28 mouse cellular contexts compared by ENCODE assay signal in the genomic region with DNA sequence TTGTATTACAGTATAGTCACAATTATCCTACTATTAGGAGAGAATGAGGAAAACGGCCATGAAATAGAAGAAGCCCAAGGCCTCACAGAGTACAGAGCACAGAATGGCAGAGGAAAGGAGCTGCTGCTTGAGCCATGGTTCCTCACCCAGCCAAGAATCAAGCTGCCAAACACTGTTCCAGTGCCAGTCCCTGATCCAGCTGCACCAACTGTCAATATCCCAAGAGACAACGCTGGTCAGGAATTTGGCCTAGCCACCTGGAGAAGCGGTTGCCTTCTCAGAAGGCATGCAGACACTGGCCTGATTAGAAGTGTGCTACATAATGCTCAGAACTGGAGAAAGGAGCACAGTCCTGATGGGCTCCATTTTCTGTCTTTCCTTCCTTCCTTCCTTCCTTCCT. TPM values are rescaled to one million over a fixed set of nuclear protein-coding genes. Genes with fewer than 3 reads are reported as not detected.
A peak's percentile ranks its signal among the peaks of the same experiment; 100 is the strongest.
DNase-seq lines count a peak whose midpoint lies in the region; ATAC-seq and TF ChIP-seq lines count a peak whose summit lies in the region.
"Had no signal": no experiment of that assay in that cellular context is flagged by ENCODE, and none has a peak within 500 bp of the region (broad histone marks: within the 10 kb centered on the region; RNA-seq: fewer than 3 reads in every experiment).

No protein-coding gene starts in this region.

- H3K9me3 ChIP-seq in liver, embryonic 12.5 days (replicated peaks): no peaks in the 10 kb centered on the region
- H3K9me3 ChIP-seq: embryonic facial prominence, embryonic 15.5 days; forebrain, embryonic 10.5 days; G1E; heart, embryonic 10.5 days; hindbrain, embryonic 12.5 days had no signal

- no peak overlapping the region for H3K4me2 ChIP-seq in liver, embryonic 12.5 days
- H3K4me2 ChIP-seq: embryonic facial prominence, embryonic 15.5 days; hindbrain, embryonic 12.5 days had no signal

- 45% methylated on average over 3 of the region's 3 CpGs for WGBS in liver, adult 2 months
- 80% methylated on average over 3 of the region's 3 CpGs for WGBS in liver, embryonic 12.5 days (ENCODE audit: insufficient replicate concordance)

- no peaks in the 10 kb centered on the region for H3K79me2 ChIP-seq in liver, adult 2 months (ENCODE audit: control insufficient read depth, insufficient read depth, low read length)

- ATAC-seq in liver, embryonic 12.5 days: no peak
- ATAC-seq: CD4-positive, CD25-positive, alpha-beta regulatory T cell, adult 4 months; forebrain, embryonic 14.5 days; hindbrain, embryonic 16.5 days had no signal

- no peaks in the 10 kb centered on the region for H3K27me3 ChIP-seq in liver, adult 2 months (ENCODE audit: control insufficient read depth, insufficient read depth, low read length)
- no peaks in the 10 kb centered on the region for H3K27me3 ChIP-seq in liver, embryonic 12.5 days (replicated peaks)
- H3K27me3 ChIP-seq: embryonic facial prominence, embryonic 15.5 days; hindbrain, embryonic 12.5 days had no signal

- no peaks in the 10 kb centered on the region for H3K36me3 ChIP-seq in liver, adult 2 months (ENCODE audit: control insufficient read depth, insufficient read depth, low read length)
- H3K36me3 ChIP-seq in liver, embryonic 12.5 days: peaks cover 2% of the 10 kb centered on the region; the same call in 1 of the 2 replicates
- H3K36me3 ChIP-seq: embryonic facial prominence, embryonic 15.5 days; hindbrain, embryonic 12.5 days had no signal

- DNase-seq in adrenal gland, postnatal 10 days: peak; percentile 57
- no peak for DNase-seq in adrenal gland, adult 18-20 months (ENCODE audit: low spot score in 2 of 2)
- peak; percentile 12 to 17 for DNase-seq in cerebellum, postnatal 14 days
- DNase-seq in cerebellum, adult 9-10 months: no peak
- DNase-seq in liver, adult 2 months (ENCODE audit: extremely low read depth, low read depth, low spot score): peak; percentile 68
- DNase-seq in skeletal muscle tissue, adult 2 months (ENCODE audit: low read depth, low spot score): peak; percentile 16
- no peak for DNase-seq in embryo, embryonic 11 days
- DNase-seq: adrenal gland, adult 2 months; B cell, adult 2 months; cerebellum, adult 2 months; cerebellum, postnatal 36 days; heart, postnatal 4 days; kidney, adult 11 months; kidney, adult 9 months had no signal

- no peak overlapping the region for H3K9ac ChIP-seq in liver, adult 2 months (ENCODE audit: low read depth, low read length)
- no peak overlapping the region for H3K9ac ChIP-seq in liver, embryonic 12.5 days
- H3K9ac ChIP-seq: embryonic facial prominence, embryonic 15.5 days; hindbrain, embryonic 12.5 days had no signal

- peaks cover 4% of the 10 kb centered on the region; the same call in 1 of the 2 replicates for H3K4me1 ChIP-seq in liver, adult 2 months (ENCODE audit: control insufficient read depth, insufficient read depth, low read length)
- H3K4me1 ChIP-seq in liver, embryonic 12.5 days: peaks cover 2% of the 10 kb centered on the region
- H3K4me1 ChIP-seq: embryonic facial prominence, embryonic 15.5 days; forebrain, embryonic 10.5 days; heart, embryonic 10.5 days; hindbrain, embryonic 12.5 days had no signal

- no peak for TF ChIP-seq CTCF in liver, adult 2 months (IDR thresholded peaks at IDR 0.05; ENCODE audit: low read depth, low read length)

- TF ChIP-seq POLR2A in liver, adult 2 months (IDR thresholded peaks at IDR 0.05; ENCODE audit: extremely low read depth, insufficient read depth, low read length): no peak

- no peak overlapping the region for H3K4me3 ChIP-seq in liver, adult 2 months (ENCODE audit: insufficient read depth, low read depth, low read length)
- no peak overlapping the region for H3K4me3 ChIP-seq in liver, embryonic 12.5 days
- H3K4me3 ChIP-seq: embryonic facial prominence, embryonic 15.5 days; erythroblast, embryonic 14.5 days; forebrain, embryonic 10.5 days; heart, embryonic 10.5 days; hindbrain, embryonic 12.5 days had no signal

- H3K27ac ChIP-seq in liver, adult 2 months (replicated peaks; ENCODE audit: insufficient read depth, low read depth, low read length): no peak overlapping the region
- H3K27ac ChIP-seq in liver, embryonic 12.5 days: no peak overlapping the region
- H3K27ac ChIP-seq: embryonic facial prominence, embryonic 15.5 days; forebrain, embryonic 10.5 days; heart, embryonic 10.5 days; hindbrain, embryonic 12.5 days had no signal

RNA-seq across cellular contexts. Expression of a gene that starts 7.7 kb away (rescaled TPM):
- total RNA-seq in adrenal gland, postnatal 10 days (2021): 100 to 1,000 TPM; 304 to 310 TPM
- total RNA-seq in adrenal gland, adult 18-20 months (2021): 100 to 1,000 TPM; 431 to 540 TPM
- 315 and 350 TPM in 2 replicates for total RNA-seq in liver, adult 2 months (2014; rRNA removed)
- 58.2 and 73.8 TPM in 2 replicates for polyA plus RNA-seq in liver, adult 2 months (2012; rRNA removed)
- polyA plus RNA-seq in liver, embryonic 12.5 days (2016; fragmentation: Nextera tagmentation; extraction: Ambion mirVana): 255 and 264 TPM in 2 replicates

RNA-seq across cellular contexts. Expression of a gene that starts 21.1 kb away (rescaled TPM):
- total RNA-seq in adrenal gland, postnatal 10 days (2021): not detected
- not detected for total RNA-seq in adrenal gland, adult 18-20 months (2021)
- total RNA-seq in liver, adult 2 months (2014; rRNA removed): not detected in 2 replicates
- polyA plus RNA-seq in liver, adult 2 months (2012; rRNA removed): not detected in 2 replicates
- polyA plus RNA-seq in liver, embryonic 12.5 days (2016; fragmentation: Nextera tagmentation; extraction: Ambion mirVana): 0.18 TPM in 1 of 2 replicates, not detected in the other
- total RNA-seq: adrenal gland, adult 2 months; G1E; granulocyte monocyte progenitor cell, adult 5-6 weeks; heart, postnatal 10 days; heart, postnatal 4 days had no signal
- polyA plus RNA-seq: adrenal gland, adult 2 months; CD4-positive, CD25-positive, alpha-beta regulatory T cell, adult 4 months; embryonic facial prominence, embryonic 11.5 days; erythroblast, embryonic 14.5 days; G1E; heart, embryonic 14.5 days had no signal

RNA-seq across cellular contexts. Expression of a gene that starts 41.1 kb away (rescaled TPM):
- 10 to 100 TPM; 24.4 to 25.2 TPM for total RNA-seq in adrenal gland, postnatal 10 days (2021)
- 10 to 100 TPM; 18.0 to 23.1 TPM for total RNA-seq in adrenal gland, adult 18-20 months (2021)
- total RNA-seq in liver, adult 2 months (2014; rRNA removed): 3.1 and 4.0 TPM in 2 replicates
- 7.2 and 8.3 TPM in 2 replicates for polyA plus RNA-seq in liver, adult 2 months (2012; rRNA removed)
- polyA plus RNA-seq in liver, embryonic 12.5 days (2016; fragmentation: Nextera tagmentation; extraction: Ambion mirVana): 3.2 and 3.3 TPM in 2 replicates

RNA-seq across cellular contexts. Expression of a gene that starts 43.6 kb away (rescaled TPM):
- 100 to 1,000 TPM; 205 to 288 TPM for total RNA-seq in adrenal gland, postnatal 10 days (2021)
- 100 to 1,000 TPM; 281 to 308 TPM for total RNA-seq in adrenal gland, adult 18-20 months (2021)
- total RNA-seq in liver, adult 2 months (2014; rRNA removed): 84.3 and 97.1 TPM in 2 replicates
- polyA plus RNA-seq in liver, adult 2 months (2012; rRNA removed): 13.7 and 17.6 TPM in 2 replicates
- 160 TPM in 2 replicates for polyA plus RNA-seq in liver, embryonic 12.5 days (2016; fragmentation: Nextera tagmentation; extraction: Ambion mirVana)

Comparison
In these comparisons a context has a peak if more than half of its experiments do, and no peak if none do; other contexts are left out.
1. DNase-seq: peak in adrenal gland, postnatal 10 days (single experiment), cerebellum, postnatal 14 days (2 of 2), liver, adult 2 months (single experiment) and skeletal muscle tissue, adult 2 months (single experiment); none in adrenal gland, adult 18-20 months (0 of 2), cerebellum, adult 9-10 months (single experiment) and embryo, embryonic 11 days (single experiment).